Mouse (Mus musculus): ENCODE data around the gene Vwc2l. TPM values are rescaled to one million over a fixed set of nuclear protein-coding genes. Genes with fewer than 3 reads are reported as not detected.

Vwc2l gene
- polyA plus RNA-seq, 1 experiment from 2014 or later, result 1.0 TPM

- Histone ChIP-seq H3K4me1 (ENCODE audit: control insufficient read depth, insufficient read depth, low read length) (no peaks in the 10 kb centered on the region), H3K36me3 (ENCODE audit: control insufficient read depth, insufficient read depth, low read length) (no peaks in the 10 kb centered on the region), H3K27ac (ENCODE audit: low read depth, low read length) (no peak overlapping the region), H3K4me2 (no peak overlapping the region), H3K4me3 (ENCODE audit: low read depth, low read length) (no peak overlapping the region), H3K9ac (ENCODE audit: low read length) (no peak overlapping the region), H3K9me3 (ENCODE audit: control insufficient read depth, low read length) (no peaks in the 10 kb centered on the region), H3K27me3 (ENCODE audit: control insufficient read depth, insufficient read depth, low read length) (no peaks in the 10 kb centered on the region)
- 60% methylated on average over 2 of the region's 2 CpGs for WGBS
- DNase-seq (ENCODE audit: low spot score, missing footprints) (no peak), ATAC-seq (ENCODE audit: low FRiP score) (no peak)
Observed at GRCm38 (mm10) chr1:70823111-70823510, 97.6 kb downstream of the Vwc2l start.

- Histone ChIP-seq H3K9me3 (ENCODE audit: control insufficient read depth, low read length) (no peaks in the 10 kb centered on the region), H3K27ac (ENCODE audit: low read depth, low read length) (no peak overlapping the region), H3K36me3 (ENCODE audit: control insufficient read depth, insufficient read depth, low read length) (no peaks in the 10 kb centered on the region), H3K9ac (ENCODE audit: low read length) (no peak overlapping the region), H3K4me2 (no peak overlapping the region), H3K4me1 (ENCODE audit: control insufficient read depth, insufficient read depth, low read length) (no peaks in the 10 kb centered on the region), H3K27me3 (ENCODE audit: control insufficient read depth, insufficient read depth, low read length) (no peaks in the 10 kb centered on the region), H3K4me3 (ENCODE audit: low read depth, low read length) (no peak overlapping the region)
- ATAC-seq (ENCODE audit: low FRiP score) (no peak), DNase-seq (ENCODE audit: low spot score, missing footprints) (no peak)
- WGBS, result 87% methylated on average over 3 of the region's 3 CpGs
Observed at GRCm38 (mm10) chr1:70833262-70833661, 107.7 kb downstream of the Vwc2l start.

GRCm38 (mm10) chr1:70842222-70842621 is 116.7 kb downstream of the Vwc2l start:
- H3K27ac ChIP-seq (ENCODE audit: low read depth, low read length), result no peak overlapping the region
- ATAC-seq (ENCODE audit: low FRiP score) (no peak), DNase-seq (ENCODE audit: low spot score, missing footprints) (no peak)
- no peaks in the 10 kb centered on the region for H3K9me3 ChIP-seq (ENCODE audit: control insufficient read depth, low read length)
- no peaks in the 10 kb centered on the region for H3K36me3 ChIP-seq (ENCODE audit: control insufficient read depth, insufficient read depth, low read length)
- H3K4me2 ChIP-seq, result no peak overlapping the region
- H3K27me3 ChIP-seq (ENCODE audit: control insufficient read depth, insufficient read depth, low read length), result no peaks in the 10 kb centered on the region
- H3K4me3 ChIP-seq (ENCODE audit: low read depth, low read length), result no peak overlapping the region
- 94% methylated on average over 7 of the region's 7 CpGs for WGBS
- H3K9ac ChIP-seq (ENCODE audit: low read length), result no peak overlapping the region
- no peaks in the 10 kb centered on the region for H3K4me1 ChIP-seq (ENCODE audit: control insufficient read depth, insufficient read depth, low read length)

- Histone ChIP-seq H3K27me3 (ENCODE audit: control insufficient read depth, insufficient read depth, low read length) (no peaks in the 10 kb centered on the region), H3K36me3 (ENCODE audit: control insufficient read depth, insufficient read depth, low read length) (no peaks in the 10 kb centered on the region), H3K4me1 (ENCODE audit: control insufficient read depth, insufficient read depth, low read length) (no peaks in the 10 kb centered on the region), H3K4me3 (ENCODE audit: low read depth, low read length) (no peak overlapping the region), H3K27ac (ENCODE audit: low read depth, low read length) (no peak overlapping the region), H3K9me3 (ENCODE audit: control insufficient read depth, low read length) (no peaks in the 10 kb centered on the region), H3K9ac (ENCODE audit: low read length) (no peak overlapping the region), H3K4me2 (no peak overlapping the region)
- ATAC-seq (ENCODE audit: low FRiP score) (no peak), DNase-seq (ENCODE audit: low spot score, missing footprints) (no peak)
Observed at GRCm38 (mm10) chr1:70845276-70845675, 119.8 kb downstream of the Vwc2l start.

GRCm38 (mm10) chr1:70851633-70852390 is 126.3 kb downstream of the Vwc2l start:
- Histone ChIP-seq H3K9ac (ENCODE audit: low read length) (no peak overlapping the region), H3K4me1 (ENCODE audit: control insufficient read depth, insufficient read depth, low read length) (no peaks in the 10 kb centered on the region), H3K36me3 (ENCODE audit: control insufficient read depth, insufficient read depth, low read length) (no peaks in the 10 kb centered on the region), H3K27ac (ENCODE audit: low read depth, low read length) (no peak overlapping the region), H3K27me3 (ENCODE audit: control insufficient read depth, insufficient read depth, low read length) (no peaks in the 10 kb centered on the region), H3K4me3 (ENCODE audit: low read depth, low read length) (no peak overlapping the region), H3K4me2 (no peak overlapping the region), H3K9me3 (ENCODE audit: control insufficient read depth, low read length) (no peaks in the 10 kb centered on the region)
- WGBS, result 76% methylated on average over 12 of the region's 12 CpGs
- no peak for ATAC-seq (ENCODE audit: low FRiP score)
- DNase-seq (ENCODE audit: low spot score, missing footprints), result no peak

DNA sequence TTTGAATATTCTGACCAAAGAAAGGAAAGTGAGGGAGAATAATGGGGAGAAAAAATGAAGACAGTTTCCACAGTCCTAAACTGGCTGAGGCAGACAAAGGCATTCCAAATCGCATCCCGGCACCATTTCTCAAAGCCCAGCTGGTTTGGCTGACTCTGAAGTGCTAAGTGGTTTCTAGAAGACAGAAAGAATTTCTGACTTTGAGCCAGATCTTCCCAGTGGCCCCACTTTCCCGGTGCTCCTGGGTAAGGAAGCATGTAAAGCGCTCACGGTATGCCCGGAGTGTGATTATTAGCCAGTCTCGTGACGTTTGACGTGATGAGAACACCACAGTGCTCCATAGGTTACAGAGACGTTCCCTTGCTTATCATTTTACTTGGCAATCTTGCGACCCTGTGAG is 127.9 kb downstream of the Vwc2l start:
- no peaks in the 10 kb centered on the region for H3K27me3 ChIP-seq (ENCODE audit: control insufficient read depth, insufficient read depth, low read length)
- H3K4me3 ChIP-seq (ENCODE audit: low read depth, low read length), result no peak overlapping the region
- no peak overlapping the region for H3K9ac ChIP-seq (ENCODE audit: low read length)
- WGBS, result 88% methylated on average over 11 of the region's 11 CpGs
- no peaks in the 10 kb centered on the region for H3K4me1 ChIP-seq (ENCODE audit: control insufficient read depth, insufficient read depth, low read length)
- no peak overlapping the region for H3K4me2 ChIP-seq
- H3K9me3 ChIP-seq (ENCODE audit: control insufficient read depth, low read length), result no peaks in the 10 kb centered on the region
- no peak for ATAC-seq (ENCODE audit: low FRiP score)
- H3K36me3 ChIP-seq (ENCODE audit: control insufficient read depth, insufficient read depth, low read length), result no peaks in the 10 kb centered on the region
- no peak overlapping the region for H3K27ac ChIP-seq (ENCODE audit: low read depth, low read length)
- no peak for DNase-seq (ENCODE audit: low spot score, missing footprints)

DNA sequence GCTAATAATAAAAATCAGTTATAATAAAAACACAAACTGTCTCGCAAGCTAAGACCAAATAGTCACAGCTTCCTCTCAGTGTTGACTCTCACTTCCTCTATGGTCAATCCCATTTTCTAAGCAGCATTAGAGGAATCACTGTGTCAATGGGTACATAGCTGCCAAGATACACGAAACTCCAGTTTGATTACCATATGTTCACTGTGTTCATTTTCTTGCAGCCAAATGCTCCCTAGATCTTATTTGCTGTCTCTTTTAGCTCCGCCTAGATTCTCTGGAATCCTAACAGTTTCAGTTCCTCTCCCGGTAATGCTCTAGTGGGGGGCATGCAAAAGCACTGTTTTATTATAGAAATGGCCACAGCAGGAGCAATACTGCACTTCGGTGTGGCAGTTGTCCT is 130.4 kb downstream of the Vwc2l start:
- DNase-seq (ENCODE audit: low spot score, missing footprints) (no peak), ATAC-seq (ENCODE audit: low FRiP score) (no peak)
- H3K9ac ChIP-seq (ENCODE audit: low read length), result no peak overlapping the region
- no peaks in the 10 kb centered on the region for H3K4me1 ChIP-seq (ENCODE audit: control insufficient read depth, insufficient read depth, low read length)
- no peaks in the 10 kb centered on the region for H3K27me3 ChIP-seq (ENCODE audit: control insufficient read depth, insufficient read depth, low read length)
- H3K4me3 ChIP-seq (ENCODE audit: low read depth, low read length), result no peak overlapping the region
- H3K27ac ChIP-seq (ENCODE audit: low read depth, low read length), result no peak overlapping the region
- 83% methylated on average over 5 of the region's 5 CpGs for WGBS
- H3K36me3 ChIP-seq (ENCODE audit: control insufficient read depth, insufficient read depth, low read length), result no peaks in the 10 kb centered on the region
- H3K4me2 ChIP-seq, result no peak overlapping the region
- no peaks in the 10 kb centered on the region for H3K9me3 ChIP-seq (ENCODE audit: control insufficient read depth, low read length)

DNA sequence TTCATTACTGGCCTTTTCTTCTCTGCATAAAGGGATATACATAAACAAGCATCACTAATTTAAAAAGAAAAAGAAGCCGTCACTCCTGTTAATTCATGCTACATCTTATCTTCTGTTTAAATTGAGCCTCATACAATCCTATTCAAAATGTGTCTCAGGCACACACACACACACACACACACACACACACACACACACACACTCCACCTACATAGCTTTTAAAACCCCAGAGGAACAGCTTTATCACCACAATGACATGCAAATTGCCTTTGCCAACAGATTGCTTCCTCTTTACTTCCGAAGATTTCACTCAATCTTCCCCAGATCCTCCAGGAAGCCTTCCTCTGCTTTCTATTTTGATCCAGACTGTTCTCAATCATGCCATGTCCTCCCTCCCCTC is 136.2 kb downstream of the Vwc2l start:
- Histone ChIP-seq H3K4me1 (ENCODE audit: control insufficient read depth, insufficient read depth, low read length) (no peaks in the 10 kb centered on the region), H3K9ac (ENCODE audit: low read length) (no peak overlapping the region), H3K4me2 (no peak overlapping the region), H3K27ac (ENCODE audit: low read depth, low read length) (no peak overlapping the region), H3K9me3 (ENCODE audit: control insufficient read depth, low read length) (no peaks in the 10 kb centered on the region), H3K36me3 (ENCODE audit: control insufficient read depth, insufficient read depth, low read length) (no peaks in the 10 kb centered on the region), H3K4me3 (ENCODE audit: low read depth, low read length) (no peak overlapping the region), H3K27me3 (ENCODE audit: control insufficient read depth, insufficient read depth, low read length) (no peaks in the 10 kb centered on the region)
- 0 out of 2 replicates have a peak, but pooled peaks have one; percentile 46 for ATAC-seq (ENCODE audit: low FRiP score)
- no peak for DNase-seq (ENCODE audit: low spot score, missing footprints)
- WGBS, result 42% methylated on average over 2 of the region's 2 CpGs

GRCm38 (mm10) chr1:70866137-70866536 is 140.6 kb downstream of the Vwc2l start:
- Histone ChIP-seq H3K4me1 (ENCODE audit: control insufficient read depth, insufficient read depth, low read length) (no peaks in the 10 kb centered on the region), H3K4me2 (no peak overlapping the region), H3K9ac (ENCODE audit: low read length) (no peak overlapping the region), H3K9me3 (ENCODE audit: control insufficient read depth, low read length) (no peaks in the 10 kb centered on the region), H3K27me3 (ENCODE audit: control insufficient read depth, insufficient read depth, low read length) (no peaks in the 10 kb centered on the region), H3K27ac (ENCODE audit: low read depth, low read length) (no peak overlapping the region), H3K36me3 (ENCODE audit: control insufficient read depth, insufficient read depth, low read length) (no peaks in the 10 kb centered on the region), H3K4me3 (ENCODE audit: low read depth, low read length) (no peak overlapping the region)
- DNase-seq (ENCODE audit: low spot score, missing footprints) (no peak), ATAC-seq (ENCODE audit: low FRiP score) (no peak)
- 83% methylated on average over 5 of the region's 5 CpGs for WGBS

Data from midbrain, embryonic 11.5 days (tissue).